Mouse (Mus musculus) central nervous system, embryonic 18 days (tissue): ENCODE data around the gene Pyroxd2. TPM values are rescaled to one million over a fixed set of nuclear protein-coding genes. Genes with fewer than 3 reads are reported as not detected.

ENCODE experiments used
- polyA plus RNA-seq: library from polyadenylated mRNA; depleted of rRNA; stranded (reverse); fragments of >200 nt; gene quantifications from 2 replicates; pipeline ENCODE4 v1.2.3, GENCODE M21; 2012; rRNA removed

The Pyroxd2 gene
- 3.1 and 4.0 TPM in 2 replicates for polyA plus RNA-seq

DNA sequence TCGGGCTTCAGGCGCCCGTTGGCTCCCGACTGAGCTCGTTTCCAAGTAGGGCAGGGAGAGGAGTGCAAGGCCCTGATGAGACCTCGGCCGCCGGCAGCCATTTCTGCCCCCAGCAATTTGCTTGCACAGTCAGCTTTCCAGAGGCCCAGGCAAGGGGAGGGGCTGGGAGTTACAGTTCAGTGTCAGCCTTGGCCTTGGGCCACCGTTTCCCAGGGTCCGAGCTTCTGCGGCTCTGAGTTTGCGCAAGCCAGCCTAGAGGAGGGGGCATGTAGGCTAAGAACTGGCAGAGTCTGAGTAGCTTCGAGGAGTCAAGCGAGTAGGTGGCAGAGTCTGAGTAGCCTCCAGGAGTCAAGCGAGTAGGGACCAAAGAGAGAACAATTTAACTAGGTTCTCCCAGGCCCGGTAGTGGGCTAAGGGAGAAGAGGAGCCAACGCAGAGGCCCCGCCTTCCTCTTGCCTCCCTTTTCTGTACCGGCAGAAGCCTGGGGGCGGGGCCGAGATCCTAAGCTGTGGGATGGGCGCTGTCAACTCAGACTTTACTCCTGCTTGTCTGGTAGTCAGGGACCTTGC lies at the start of gene Pyroxd2:
Pyroxd2 (minus strand) TSS at position 413 of the 569 bp plus-strand sequence.

DNA sequence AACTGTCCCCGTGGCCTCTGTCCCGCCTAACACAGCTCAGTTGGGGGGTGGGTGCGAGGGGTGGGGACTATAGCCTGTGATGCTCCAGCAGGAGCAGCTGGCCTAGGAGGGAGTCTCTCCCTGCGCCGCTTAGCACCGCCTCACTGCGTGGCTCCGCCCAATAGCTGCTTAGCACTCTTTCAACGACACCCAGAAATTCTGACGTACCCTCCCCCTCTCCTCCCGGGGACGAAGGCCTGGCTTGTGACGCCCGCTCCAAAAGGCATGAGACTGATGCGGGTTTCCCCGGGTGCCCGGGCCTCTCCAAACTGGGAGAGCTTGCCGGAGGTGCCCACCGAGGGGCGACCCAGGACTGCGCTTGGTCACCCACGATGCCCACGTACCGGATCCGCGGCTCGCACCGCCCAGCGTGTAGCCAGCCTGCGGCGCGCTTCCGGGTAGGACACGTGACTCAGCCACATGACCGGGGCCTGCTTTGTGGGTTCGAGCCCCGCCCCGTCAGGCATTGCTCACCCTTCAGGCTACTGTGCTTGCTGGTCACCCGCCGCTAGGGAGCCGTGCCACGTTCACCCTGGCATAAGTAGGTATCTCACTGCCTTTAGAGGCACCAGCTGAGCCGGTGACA lies 27.1 kb upstream of the Pyroxd2 start, which contains the start of gene Hps1:
Hps1 (minus strand) TSS at position 448 of the 625 bp plus-strand sequence.

Other genes with a start within 250 kb of the Pyroxd2 start
- gene R3hcc1l, start 234.0 kb downstream of the Pyroxd2 start, polyA plus RNA-seq, result 11.2 and 11.4 TPM in 2 replicates
- 0.53 and 0.96 TPM in 2 replicates for gene Loxl4, start 140.0 kb downstream of the Pyroxd2 start, polyA plus RNA-seq
- gene Hps1, start 27.2 kb upstream of the Pyroxd2 start, polyA plus RNA-seq, result 31.6 and 31.8 TPM in 2 replicates